Mouse (Mus musculus): ENCODE data around the gene Zmym4.

DNA sequence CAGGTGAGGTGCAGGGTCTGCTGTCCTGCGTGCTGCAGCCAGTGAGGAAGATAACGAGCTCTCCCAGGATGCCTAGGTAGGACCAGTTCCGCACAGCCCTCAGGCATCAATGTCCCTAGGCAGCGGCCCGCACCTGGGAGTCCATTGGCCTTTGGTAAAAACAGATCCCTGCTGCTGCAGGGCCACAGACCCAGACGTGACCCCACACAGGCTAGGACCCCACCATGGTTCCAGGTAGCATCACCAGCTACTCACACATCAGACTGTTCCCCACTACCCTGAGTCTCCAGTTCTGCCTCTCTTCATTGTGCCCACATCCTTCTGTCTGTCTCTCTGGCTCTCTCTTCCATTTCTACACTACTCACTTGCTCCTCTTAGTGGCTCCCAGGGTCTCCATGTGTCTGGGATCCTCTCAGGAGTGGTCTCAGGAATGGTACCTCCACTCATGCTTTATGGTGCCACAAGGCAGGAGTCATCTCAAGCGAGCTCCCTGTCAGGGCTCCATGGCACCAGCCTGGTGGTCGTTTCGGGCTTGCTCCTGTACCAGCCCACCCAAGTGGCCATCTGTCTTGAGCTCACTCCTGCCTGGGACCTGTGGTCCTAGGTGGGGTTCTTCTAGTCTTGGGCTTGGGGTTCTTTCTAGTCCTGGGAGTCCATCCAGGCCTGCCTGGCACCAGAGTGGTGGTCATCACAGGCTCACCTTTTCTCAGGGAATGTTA, 107.5 kb downstream of the Zmym4 start:
- TF ChIP-seq CTCF (IDR thresholded peaks at IDR 0.05 in 2 of 3, conservative IDR thresholded peaks at IDR 0.05 in 1 of 3; ENCODE audit: control insufficient read depth in 1 of 3, insufficient read depth in 1 of 3, low read depth in 2 of 3, low read length in 3 of 3, poor library complexity in 1 of 3, severe bottlenecking in 1 of 3) (no peak), BHLHE40 (IDR thresholded peaks at IDR 0.05; ENCODE audit: borderline replicate concordance, low read depth, low read length) (no peak), NELFE (IDR thresholded peaks at IDR 0.05; ENCODE audit: low read depth, low read length) (no peak), UBTF (IDR thresholded peaks at IDR 0.05; ENCODE audit: borderline replicate concordance, insufficient read depth, low read depth, low read length) (no peak), USF1 (IDR thresholded peaks at IDR 0.05; ENCODE audit: low read depth, low read length) (no peak), EP300 (IDR thresholded peaks at IDR 0.05; ENCODE audit: low read depth in 1 of 2, low read length in 2 of 2) (no peak), CHD1 (IDR thresholded peaks at IDR 0.05; ENCODE audit: low read depth, low read length) (no peak), MEF2A (IDR thresholded peaks at IDR 0.05; ENCODE audit: extremely low read depth, insufficient replicate concordance, low read depth, low read length, poor library complexity, severe bottlenecking) (no peak), MAX (IDR thresholded peaks at IDR 0.05; ENCODE audit: low read length) (no peak), POLR2A (IDR thresholded peaks at IDR 0.05; ENCODE audit: control insufficient read depth in 1 of 2, insufficient read depth in 1 of 2, low read depth in 1 of 2, low read length in 2 of 2, poor library complexity in 1 of 2) (no peak), MAZ (IDR thresholded peaks at IDR 0.05; ENCODE audit: low read depth, low read length) (no peak), TBP (IDR thresholded peaks at IDR 0.05; ENCODE audit: low read depth, low read length) (no peak), ZMIZ1 (IDR thresholded peaks at IDR 0.05; ENCODE audit: low read depth, low read length) (no peak)
